Mouse (Mus musculus): Measurements from ENCODE around the gene Zcchc4. TPM values are rescaled to one million over a fixed set of nuclear protein-coding genes. Genes with fewer than 3 reads are reported as not detected.

The Zcchc4 gene
- polyA plus RNA-seq (2015; fragmentation: Nextera tagmentation; extraction: Ambion mirVana), result 11.5 and 12.9 TPM in 2 replicates

- no peak for ATAC-seq (ENCODE audit: insufficient read depth, low FRiP score)
- 63% methylated on average over 8 of the region's 8 CpGs for WGBS
Observed at GRCm38 (mm10) chr5:52775237-52775636, at the start of gene Zcchc4. Gene Zcchc4, plus strand, starts transcription at chr5:52775409.

GRCm38 (mm10) chr5:52727747-52728146 lies 47.5 kb upstream of the Zcchc4 start:
- Histone ChIP-seq H3K4me1 (ENCODE audit: control insufficient read depth, insufficient read depth, low read length) (no peaks in the 10 kb centered on the region), H3K4me2 (ENCODE audit: low read depth, low read length) (no peak overlapping the region), H3K9ac (ENCODE audit: low read length) (no peak overlapping the region), H3K36me3 (ENCODE audit: control insufficient read depth, insufficient read depth, low read length) (no peaks in the 10 kb centered on the region), H3K27me3 (ENCODE audit: control insufficient read depth, insufficient read depth, low read length) (no peaks in the 10 kb centered on the region), H3K4me3 (replicated peaks; ENCODE audit: low read length) (no peak overlapping the region), H3K9me3 (replicated peaks; ENCODE audit: control insufficient read depth, low read length) (no peaks in the 10 kb centered on the region), H3K27ac (ENCODE audit: low read length) (no peak overlapping the region)
- no peak for ATAC-seq (ENCODE audit: insufficient read depth, low FRiP score)
- WGBS, result 78% methylated on average over 5 of the region's 5 CpGs

More at GRCm38 (mm10) chr5:52775237-52775636, at the start of gene Zcchc4:
- no peak within 1 kb of the TSS for H3K9ac ChIP-seq (ENCODE audit: low read length)
- H3K27ac ChIP-seq (ENCODE audit: low read length), result no peak within 1 kb of the TSS
- no peaks in the 10 kb centered on the region for H3K4me1 ChIP-seq (ENCODE audit: control insufficient read depth, insufficient read depth, low read length)
- no peak within 1 kb of the TSS for H3K4me3 ChIP-seq (replicated peaks; ENCODE audit: low read length)
- H3K9me3 ChIP-seq (replicated peaks; ENCODE audit: control insufficient read depth, low read length), result no peaks in the 10 kb centered on the region
- H3K27me3 ChIP-seq (ENCODE audit: control insufficient read depth, insufficient read depth, low read length), result no peaks in the 10 kb centered on the region
- no peak within 1 kb of the TSS for H3K4me2 ChIP-seq (ENCODE audit: low read depth, low read length)
- 0 out of 2 replicates have a peak, but pooled peaks cover 3% of the 10 kb centered on the region for H3K36me3 ChIP-seq (ENCODE audit: control insufficient read depth, insufficient read depth, low read length)

- 73% methylated on average over 4 of the region's 4 CpGs for WGBS
- no peak overlapping the region for H3K27ac ChIP-seq (ENCODE audit: low read length)
- H3K4me3 ChIP-seq (replicated peaks; ENCODE audit: low read length), result no peak overlapping the region
- H3K4me2 ChIP-seq (ENCODE audit: low read depth, low read length), result no peak overlapping the region
- H3K36me3 ChIP-seq (ENCODE audit: control insufficient read depth, insufficient read depth, low read length), result no peaks in the 10 kb centered on the region
- H3K9ac ChIP-seq (ENCODE audit: low read length), result no peak overlapping the region
- ATAC-seq (ENCODE audit: insufficient read depth, low FRiP score), result no peak
- H3K9me3 ChIP-seq (replicated peaks; ENCODE audit: control insufficient read depth, low read length), result no peaks in the 10 kb centered on the region
- H3K27me3 ChIP-seq (ENCODE audit: control insufficient read depth, insufficient read depth, low read length), result no peaks in the 10 kb centered on the region
- no peaks in the 10 kb centered on the region for H3K4me1 ChIP-seq (ENCODE audit: control insufficient read depth, insufficient read depth, low read length)
Observed at GRCm38 (mm10) chr5:52732811-52733210, 42.4 kb upstream of the Zcchc4 start.

GRCm38 (mm10) chr5:52736046-52736445 lies 39.2 kb upstream of the Zcchc4 start:
- ATAC-seq (ENCODE audit: insufficient read depth, low FRiP score), result no peak
- no peaks in the 10 kb centered on the region for H3K36me3 ChIP-seq (ENCODE audit: control insufficient read depth, insufficient read depth, low read length)
- H3K4me2 ChIP-seq (ENCODE audit: low read depth, low read length), result no peak overlapping the region
- H3K9ac ChIP-seq (ENCODE audit: low read length), result no peak overlapping the region
- H3K4me3 ChIP-seq (replicated peaks; ENCODE audit: low read length), result no peak overlapping the region
- WGBS, result 55% methylated on average over 3 of the region's 3 CpGs
- H3K9me3 ChIP-seq (replicated peaks; ENCODE audit: control insufficient read depth, low read length), result no peaks in the 10 kb centered on the region
- H3K4me1 ChIP-seq (ENCODE audit: control insufficient read depth, insufficient read depth, low read length), result no peaks in the 10 kb centered on the region
- no peaks in the 10 kb centered on the region for H3K27me3 ChIP-seq (ENCODE audit: control insufficient read depth, insufficient read depth, low read length)
- H3K27ac ChIP-seq (ENCODE audit: low read length), result no peak overlapping the region

- Histone ChIP-seq H3K9ac (ENCODE audit: low read length) (peak within 1 kb of the TSS; percentile 93), H3K4me2 (ENCODE audit: low read depth, low read length) (peak within 1 kb of the TSS; percentile 54), H3K27ac (ENCODE audit: low read length) (peak within 1 kb of the TSS; percentile 92), H3K4me1 (ENCODE audit: control insufficient read depth, insufficient read depth, low read length) (peaks cover 11% of the 10 kb centered on the region), H3K9me3 (replicated peaks; ENCODE audit: control insufficient read depth, low read length) (no peaks in the 10 kb centered on the region), H3K36me3 (ENCODE audit: control insufficient read depth, insufficient read depth, low read length) (no peaks in the 10 kb centered on the region), H3K4me3 (replicated peaks; ENCODE audit: low read length) (peak within 1 kb of the TSS; percentile 90), H3K27me3 (ENCODE audit: control insufficient read depth, insufficient read depth, low read length) (no peaks in the 10 kb centered on the region)
- under 1% methylated on average over 70 of the region's 75 CpGs for WGBS
- peak; percentile 95 for ATAC-seq (ENCODE audit: insufficient read depth, low FRiP score)
Observed at GRCm38 (mm10) chr5:52741391-52742111, 33.7 kb upstream of the Zcchc4 start, which contains the start of gene Pi4k2b. Gene Pi4k2b, plus strand, starts transcription at chr5:52741574.

GRCm38 (mm10) chr5:52742112-52742813 lies 32.9 kb upstream of the Zcchc4 start:
- under 1% methylated on average over 17 of the region's 17 CpGs for WGBS
- Histone ChIP-seq H3K27me3 (ENCODE audit: control insufficient read depth, insufficient read depth, low read length) (no peaks in the 10 kb centered on the region), H3K36me3 (ENCODE audit: control insufficient read depth, insufficient read depth, low read length) (no peaks in the 10 kb centered on the region), H3K4me3 (replicated peaks; ENCODE audit: low read length) (peak overlapping the region; percentile 90), H3K4me2 (ENCODE audit: low read depth, low read length) (peak overlapping the region; percentile 54), H3K9ac (ENCODE audit: low read length) (peak overlapping the region; percentile 93), H3K9me3 (replicated peaks; ENCODE audit: control insufficient read depth, low read length) (no peaks in the 10 kb centered on the region), H3K4me1 (ENCODE audit: control insufficient read depth, insufficient read depth, low read length) (peaks cover 11% of the 10 kb centered on the region), H3K27ac (ENCODE audit: low read length) (peak overlapping the region; percentile 92)
- ATAC-seq (ENCODE audit: insufficient read depth, low FRiP score), result no peak

- Histone ChIP-seq H3K4me2 (ENCODE audit: low read depth, low read length) (peak overlapping the region; percentile 54), H3K27ac (ENCODE audit: low read length) (no peak overlapping the region), H3K9ac (ENCODE audit: low read length) (no peak overlapping the region), H3K4me3 (replicated peaks; ENCODE audit: low read length) (peak overlapping the region; percentile 90), H3K36me3 (ENCODE audit: control insufficient read depth, insufficient read depth, low read length) (no peaks in the 10 kb centered on the region), H3K9me3 (replicated peaks; ENCODE audit: control insufficient read depth, low read length) (no peaks in the 10 kb centered on the region), H3K27me3 (ENCODE audit: control insufficient read depth, insufficient read depth, low read length) (no peaks in the 10 kb centered on the region), H3K4me1 (ENCODE audit: control insufficient read depth, insufficient read depth, low read length) (peaks cover 11% of the 10 kb centered on the region)
- 37% methylated on average over 4 of the region's 4 CpGs for WGBS
- ATAC-seq (ENCODE audit: insufficient read depth, low FRiP score), result no peak
Observed at GRCm38 (mm10) chr5:52743231-52743630, 32.0 kb upstream of the Zcchc4 start.

GRCm38 (mm10) chr5:52746920-52747319 lies 28.3 kb upstream of the Zcchc4 start:
- Histone ChIP-seq H3K27ac (ENCODE audit: low read length) (no peak overlapping the region), H3K9me3 (replicated peaks; ENCODE audit: control insufficient read depth, low read length) (no peaks in the 10 kb centered on the region), H3K9ac (ENCODE audit: low read length) (no peak overlapping the region), H3K27me3 (ENCODE audit: control insufficient read depth, insufficient read depth, low read length) (no peaks in the 10 kb centered on the region), H3K4me2 (ENCODE audit: low read depth, low read length) (no peak overlapping the region), H3K36me3 (ENCODE audit: control insufficient read depth, insufficient read depth, low read length) (no peaks in the 10 kb centered on the region), H3K4me3 (replicated peaks; ENCODE audit: low read length) (no peak overlapping the region), H3K4me1 (ENCODE audit: control insufficient read depth, insufficient read depth, low read length) (peaks cover 11% of the 10 kb centered on the region)
- ATAC-seq (ENCODE audit: insufficient read depth, low FRiP score), result no peak

- H3K9me3 ChIP-seq (replicated peaks; ENCODE audit: control insufficient read depth, low read length), result no peaks in the 10 kb centered on the region
- no peak overlapping the region for H3K4me2 ChIP-seq (ENCODE audit: low read depth, low read length)
- H3K4me3 ChIP-seq (replicated peaks; ENCODE audit: low read length), result no peak overlapping the region
- 84% methylated on average over 5 of the region's 5 CpGs for WGBS
- ATAC-seq (ENCODE audit: insufficient read depth, low FRiP score), result no peak
- H3K9ac ChIP-seq (ENCODE audit: low read length), result no peak overlapping the region
- no peaks in the 10 kb centered on the region for H3K27me3 ChIP-seq (ENCODE audit: control insufficient read depth, insufficient read depth, low read length)
- no peak overlapping the region for H3K27ac ChIP-seq (ENCODE audit: low read length)
- no peaks in the 10 kb centered on the region for H3K36me3 ChIP-seq (ENCODE audit: control insufficient read depth, insufficient read depth, low read length)
- peaks cover 5% of the 10 kb centered on the region for H3K4me1 ChIP-seq (ENCODE audit: control insufficient read depth, insufficient read depth, low read length)
Observed at GRCm38 (mm10) chr5:52748732-52749131, 26.5 kb upstream of the Zcchc4 start.
